In genomic region chr11:57690836-57691235, GRCm38 (mm10) we compare ENCODE assay signal across 20 mouse cellular contexts.
"Had no signal": no experiment of that assay in that cellular context is flagged by ENCODE, and none has a peak within 500 bp of the region (broad histone marks: within the 10 kb centered on the region; RNA-seq: fewer than 3 reads in every experiment).

No protein-coding gene starts in this region.

- H3K27ac ChIP-seq: midbrain, embryonic 10.5 days; midbrain, embryonic 12.5 days; neural tube, embryonic 13.5 days; neural tube, embryonic 15.5 days; stomach, embryonic 15.5 days; stomach, postnatal 0 days had no signal

- H3K4me3 ChIP-seq: midbrain, embryonic 10.5 days; midbrain, embryonic 12.5 days; myocyte; neural tube, embryonic 13.5 days; neural tube, embryonic 15.5 days; stomach, embryonic 15.5 days had no signal

- H3K27me3 ChIP-seq: stomach, embryonic 15.5 days had no signal

- H3K9ac ChIP-seq: lung, embryonic 14.5 days; midbrain, embryonic 12.5 days; neural tube, embryonic 13.5 days; neural tube, embryonic 15.5 days; stomach, embryonic 15.5 days had no signal

- H3K9me3 ChIP-seq: midbrain, embryonic 10.5 days; midbrain, embryonic 12.5 days; neural tube, embryonic 13.5 days; neural tube, embryonic 15.5 days; stomach, embryonic 15.5 days had no signal

- ATAC-seq: midbrain, embryonic 16.5 days had no signal

- H3K4me2 ChIP-seq: lung, embryonic 14.5 days; midbrain, embryonic 12.5 days; neural tube, embryonic 13.5 days; neural tube, embryonic 15.5 days; stomach, embryonic 15.5 days had no signal

- DNase-seq: lung, adult 18-20 months; lung, embryonic 14.5 days; lung, postnatal 10 days; lung, postnatal 4 days; midbrain, embryonic 14.5 days; retina, postnatal 1 day; right cerebral cortex, adult 18-20 months; right cerebral cortex, postnatal 25 days; right cerebral cortex, postnatal 4 days; thymus, adult 2 months; thymus, postnatal 14 days; thymus, postnatal 36 days had no signal

- H3K36me3 ChIP-seq: midbrain, embryonic 10.5 days; midbrain, embryonic 12.5 days; neural tube, embryonic 13.5 days; neural tube, embryonic 15.5 days; stomach, embryonic 15.5 days had no signal
